Mouse (Mus musculus): ENCODE results near the gene Galntl6. TPM values are rescaled to one million over a fixed set of nuclear protein-coding genes. Genes with fewer than 3 reads are reported as not detected.
"Not testable (repeated sequence)": the region's sequence is repeated elsewhere in the genome, so short reads cannot be mapped to it uniquely, and the experiment has no call there.

Gene Galntl6
- polyA plus RNA-seq, 1 experiment from 2014 or later, result 0.73 TPM

GRCm38 (mm10) chr8:57791309-57791721 lies 1121.1 kb downstream of the Galntl6 start:
- no peak overlapping the region for H3K27ac ChIP-seq
- no peaks in the 10 kb centered on the region for H3K4me1 ChIP-seq
- H3K9me3 ChIP-seq (replicated peaks), result no peaks in the 10 kb centered on the region
- no peaks in the 10 kb centered on the region for H3K27me3 ChIP-seq (ENCODE audit: low read depth, poor library complexity, severe bottlenecking)
- no peak for DNase-seq (ENCODE audit: low spot score)
- no peak overlapping the region for H3K4me3 ChIP-seq
- no peaks in the 10 kb centered on the region for H3K36me3 ChIP-seq
- WGBS, result 37% methylated on average over 5 of the region's 5 CpGs

- H3K36me3 ChIP-seq, result no peaks in the 10 kb centered on the region
- H3K27ac ChIP-seq, result no peak overlapping the region
- DNase-seq (ENCODE audit: low spot score), result no peak
- 56% methylated on average over 7 of the region's 7 CpGs for WGBS
- H3K4me3 ChIP-seq, result no peak overlapping the region
- H3K27me3 ChIP-seq (ENCODE audit: low read depth, poor library complexity, severe bottlenecking), result no peaks in the 10 kb centered on the region
- peaks cover 4% of the 10 kb centered on the region; the same call in 1 of the 2 replicates for H3K4me1 ChIP-seq
- H3K9me3 ChIP-seq (replicated peaks), result no peaks in the 10 kb centered on the region
These were observed 1132.9 kb downstream of the Galntl6 start for GRCm38 (mm10) chr8:57779551-57779950.

- no peak for DNase-seq (ENCODE audit: low spot score)
- no peaks in the 10 kb centered on the region for H3K36me3 ChIP-seq
- no peaks in the 10 kb centered on the region for H3K27me3 ChIP-seq (ENCODE audit: low read depth, poor library complexity, severe bottlenecking)
- no peak overlapping the region for H3K27ac ChIP-seq
- H3K4me1 ChIP-seq, result peaks cover 4% of the 10 kb centered on the region; the same call in 1 of the 2 replicates
- H3K4me3 ChIP-seq, result no peak overlapping the region
- WGBS, result 72% methylated on average over 7 of the region's 7 CpGs
- no peaks in the 10 kb centered on the region for H3K9me3 ChIP-seq (replicated peaks)
These were observed 1134.3 kb downstream of the Galntl6 start for GRCm38 (mm10) chr8:57777988-57778721.

- WGBS, result 42% methylated on average over 7 of the region's 7 CpGs
- H3K9me3 ChIP-seq (replicated peaks), result no peaks in the 10 kb centered on the region
- DNase-seq (ENCODE audit: low spot score), result no peak
These were observed 1135.7 kb downstream of the Galntl6 start for GRCm38 (mm10) chr8:57776723-57777122.

GRCm38 (mm10) chr8:57772732-57773265 lies 1139.6 kb downstream of the Galntl6 start:
- Histone ChIP-seq H3K4me3 (no peak overlapping the region), H3K4me1 (peaks cover 4% of the 10 kb centered on the region; the same call in 1 of the 2 replicates), H3K36me3 (no peaks in the 10 kb centered on the region), H3K27ac (no peak overlapping the region), H3K27me3 (ENCODE audit: low read depth, poor library complexity, severe bottlenecking) (no peaks in the 10 kb centered on the region), H3K9me3 (replicated peaks) (no peaks in the 10 kb centered on the region)
- WGBS, result 37% methylated on average over 12 of the region's 12 CpGs
- no peak for DNase-seq (ENCODE audit: low spot score)

More at GRCm38 (mm10) chr8:57776723-57777122, 1135.7 kb downstream of the Galntl6 start:
- Histone ChIP-seq H3K36me3 (no peaks in the 10 kb centered on the region), H3K4me1 (peaks cover 4% of the 10 kb centered on the region; the same call in 1 of the 2 replicates), H3K4me3 (no peak overlapping the region), H3K27me3 (ENCODE audit: low read depth, poor library complexity, severe bottlenecking) (no peaks in the 10 kb centered on the region), H3K27ac (no peak overlapping the region)

- H3K27me3 ChIP-seq (ENCODE audit: low read depth, poor library complexity, severe bottlenecking), result peaks cover 6% of the 10 kb centered on the region; the same call in 1 of the 2 replicates
- 44% methylated on average over 2 of the region's 2 CpGs for WGBS
- no peak for DNase-seq (ENCODE audit: low spot score)
- no peaks in the 10 kb centered on the region for H3K36me3 ChIP-seq
- H3K27ac ChIP-seq, result no peak overlapping the region
- no peaks in the 10 kb centered on the region for H3K9me3 ChIP-seq (replicated peaks)
- no peak overlapping the region for H3K4me3 ChIP-seq
- H3K4me1 ChIP-seq, result peaks cover 11% of the 10 kb centered on the region
These were observed 1144.9 kb downstream of the Galntl6 start for GRCm38 (mm10) chr8:57767541-57767940.

- Histone ChIP-seq H3K27ac (no peak overlapping the region), H3K4me1 (peaks cover 11% of the 10 kb centered on the region), H3K4me3 (no peak overlapping the region), H3K36me3 (no peaks in the 10 kb centered on the region), H3K27me3 (ENCODE audit: low read depth, poor library complexity, severe bottlenecking) (peaks cover 6% of the 10 kb centered on the region; the same call in 1 of the 2 replicates), H3K9me3 (replicated peaks) (no peaks in the 10 kb centered on the region)
- 63% methylated on average over 10 of the region's 10 CpGs for WGBS
- DNase-seq (ENCODE audit: low spot score), result no peak
These were observed 1145.9 kb downstream of the Galntl6 start for GRCm38 (mm10) chr8:57766471-57767065.

GRCm38 (mm10) chr8:57765726-57766351 lies 1146.6 kb downstream of the Galntl6 start:
- H3K36me3 ChIP-seq, result no peaks in the 10 kb centered on the region
- H3K27me3 ChIP-seq (ENCODE audit: low read depth, poor library complexity, severe bottlenecking), result peaks cover 6% of the 10 kb centered on the region; the same call in 1 of the 2 replicates
- WGBS, result 9% methylated on average over 13 of the region's 13 CpGs

GRCm38 (mm10) chr8:57765192-57765591 lies 1147.2 kb downstream of the Galntl6 start:
- no peak for DNase-seq (ENCODE audit: low spot score)

More at GRCm38 (mm10) chr8:57765726-57766351, 1146.6 kb downstream of the Galntl6 start:
- no peak overlapping the region for H3K27ac ChIP-seq
- H3K9me3 ChIP-seq (replicated peaks), result no peaks in the 10 kb centered on the region
- peaks cover 11% of the 10 kb centered on the region for H3K4me1 ChIP-seq
- no peak overlapping the region for H3K4me3 ChIP-seq
- DNase-seq (ENCODE audit: low spot score), result no peak

GRCm38 (mm10) chr8:57762622-57763021 lies 1149.8 kb downstream of the Galntl6 start:
- not testable (repeated sequence) for H3K9me3 ChIP-seq (replicated peaks); H3K27me3 ChIP-seq (ENCODE audit: low read depth, poor library complexity, severe bottlenecking); H3K36me3 ChIP-seq; H3K4me3 ChIP-seq; H3K27ac ChIP-seq; DNase-seq (ENCODE audit: low spot score)
- H3K4me1 ChIP-seq, result peaks cover 17% of the 10 kb centered on the region
- WGBS, result 74% methylated on average over 2 of the region's 2 CpGs

More at GRCm38 (mm10) chr8:57765192-57765591, 1147.2 kb downstream of the Galntl6 start:
- Histone ChIP-seq H3K27ac (no peak overlapping the region), H3K4me3 (no peak overlapping the region), H3K27me3 (ENCODE audit: low read depth, poor library complexity, severe bottlenecking) (peaks cover 6% of the 10 kb centered on the region; the same call in 1 of the 2 replicates), H3K4me1 (peaks cover 11% of the 10 kb centered on the region), H3K9me3 (replicated peaks) (no peaks in the 10 kb centered on the region), H3K36me3 (no peaks in the 10 kb centered on the region)
- WGBS, result 89% methylated on average over 4 of the region's 4 CpGs

GRCm38 (mm10) chr8:57760921-57761320 lies 1151.5 kb downstream of the Galntl6 start:
- H3K4me1 ChIP-seq, result peaks cover 16% of the 10 kb centered on the region
- peaks cover 6% of the 10 kb centered on the region; the same call in 1 of the 2 replicates for H3K27me3 ChIP-seq (ENCODE audit: low read depth, poor library complexity, severe bottlenecking)
- WGBS, result 80% methylated on average over 1 of the region's 1 CpGs

GRCm38 (mm10) chr8:57758857-57759256 lies 1153.6 kb downstream of the Galntl6 start:
- no peak overlapping the region for H3K27ac ChIP-seq
- H3K9me3 ChIP-seq (replicated peaks), result no peaks in the 10 kb centered on the region
- peaks cover 13% of the 10 kb centered on the region for H3K4me1 ChIP-seq
- no peak overlapping the region for H3K4me3 ChIP-seq
- H3K36me3 ChIP-seq, result no peaks in the 10 kb centered on the region
- DNase-seq (ENCODE audit: low spot score), result no peak
- no peaks in the 10 kb centered on the region for H3K27me3 ChIP-seq (ENCODE audit: low read depth, poor library complexity, severe bottlenecking)

More at GRCm38 (mm10) chr8:57760921-57761320, 1151.5 kb downstream of the Galntl6 start:
- no peak overlapping the region for H3K27ac ChIP-seq
- no peak overlapping the region for H3K4me3 ChIP-seq
- H3K9me3 ChIP-seq (replicated peaks), result no peaks in the 10 kb centered on the region
- DNase-seq (ENCODE audit: low spot score), result no peak
- H3K36me3 ChIP-seq, result no peaks in the 10 kb centered on the region

All from limb, embryonic 10.5 days (tissue).